Mouse (Mus musculus) stomach, embryonic 16.5 days (tissue): ENCODE measurements around the gene Fut2. TPM values are rescaled to one million over a fixed set of nuclear protein-coding genes. Genes with fewer than 3 reads are reported as not detected.

Experiments
- ATAC-seq: fragments of 200-750 bp; cut with Nextera tagmentation; 2 replicates; pipeline ENCODE4 v1.8.0; 2017; ENCODE audit warnings: moderate number of reproducible peaks, moderate TSS enrichment; ENCODE audit not compliant: insufficient read depth, low FRiP score
- H3K27ac ChIP-seq: fragments of 300-500 bp; sonication (generic); 2 replicates; pipeline ENCODE4 v1.5.1; 2014; ENCODE audit warnings: low read length
- H3K27me3 ChIP-seq: fragments of 300-500 bp; sonication (generic); 2 replicates; pipeline ENCODE4 v1.6.1; 2014; ENCODE audit warnings: low read length, control low read depth, mixed read lengths; ENCODE audit not compliant: control insufficient read depth, insufficient read depth
- H3K36me3 ChIP-seq: fragments of 300-500 bp; sonication (generic); 2 replicates; pipeline ENCODE4 v1.6.1; 2014; ENCODE audit warnings: low read length; ENCODE audit not compliant: control insufficient read depth, insufficient read depth
- H3K4me1 ChIP-seq: fragments of 300-500 bp; sonication (generic); 2 replicates; pipeline ENCODE4 v1.6.1; 2014; ENCODE audit warnings: low read length, control low read depth, mixed read lengths; ENCODE audit not compliant: control insufficient read depth, insufficient read depth
- H3K4me2 ChIP-seq: fragments of 300-500 bp; sonication (generic); 2 replicates; pipeline ENCODE4 v1.6.1; 2014; ENCODE audit warnings: low read depth, low read length, mixed read lengths
- H3K4me3 ChIP-seq: fragments of 300-500 bp; sonication (generic); replicated peaks from 2 replicates; pipeline ENCODE4 v1.5.1; 2014; ENCODE audit warnings: mild to moderate bottlenecking, low read length
- H3K9ac ChIP-seq: fragments of 300-500 bp; sonication (generic); 2 replicates; pipeline ENCODE4 v1.6.1; 2014; ENCODE audit warnings: low read length
- H3K9me3 ChIP-seq: fragments of 300-500 bp; sonication (generic); replicated peaks from 2 replicates; pipeline ENCODE4 v1.6.1; 2016; ENCODE audit warnings: low read length, control low read depth; ENCODE audit not compliant: control insufficient read depth
- WGBS: fragments of 180-500 bp; shearing (Covaris S2); extraction: QIAGEN DNeasy Blood & Tissue Kit; methylation state at CpG from one replicate; pipeline ENCODE4 v1.1.7; 2014; 5-methylcytosine and 5-hydroxymethylcytosine counted together
- polyA plus RNA-seq: library from polyadenylated mRNA; unstranded; fragments of >200 nt; fragmentation: Nextera tagmentation; extraction: Ambion mirVana; gene quantifications from 2 replicates; pipeline ENCODE4 v1.2.1, GENCODE M21; 2015

Gene Fut2
- polyA plus RNA-seq, 1 experiment from 2014 or later, result 13.8 TPM

DNA sequence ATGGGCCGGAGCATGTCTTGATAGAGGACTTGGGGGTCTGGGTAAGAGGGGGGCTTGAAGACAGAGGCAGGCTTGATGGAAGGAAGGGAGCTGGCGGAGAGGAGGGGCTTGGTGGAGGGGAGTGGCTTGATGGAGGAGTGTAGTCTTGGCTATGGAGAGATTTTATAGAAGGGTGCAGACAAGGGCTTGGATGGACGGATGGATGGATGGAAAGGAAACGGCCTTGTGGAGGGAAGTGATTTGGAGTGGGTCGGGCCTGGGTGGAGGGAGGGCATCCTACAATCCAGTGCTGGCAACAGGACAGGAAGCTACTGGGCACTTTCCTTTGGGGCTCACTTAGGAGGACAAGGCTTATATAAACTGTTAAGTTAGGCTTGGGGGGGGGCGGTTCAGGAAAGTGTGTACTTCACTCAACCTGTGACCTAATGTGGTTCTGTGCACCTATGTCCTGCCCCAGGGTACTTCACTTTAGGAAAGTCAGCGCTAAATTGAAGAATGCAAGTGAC, 39.6 kb downstream of the Fut2 start:
- Histone ChIP-seq H3K9ac (no peak overlapping the region), H3K4me1 (no peaks in the 10 kb centered on the region), H3K9me3 (no peaks in the 10 kb centered on the region), H3K36me3 (no peaks in the 10 kb centered on the region), H3K4me3 (no peak overlapping the region), H3K4me2 (no peak overlapping the region), H3K27ac (no peak overlapping the region), H3K27me3 (no peaks in the 10 kb centered on the region)
- ATAC-seq, result no peak
- WGBS, result 80% methylated on average over 7 of the region's 7 CpGs

DNA sequence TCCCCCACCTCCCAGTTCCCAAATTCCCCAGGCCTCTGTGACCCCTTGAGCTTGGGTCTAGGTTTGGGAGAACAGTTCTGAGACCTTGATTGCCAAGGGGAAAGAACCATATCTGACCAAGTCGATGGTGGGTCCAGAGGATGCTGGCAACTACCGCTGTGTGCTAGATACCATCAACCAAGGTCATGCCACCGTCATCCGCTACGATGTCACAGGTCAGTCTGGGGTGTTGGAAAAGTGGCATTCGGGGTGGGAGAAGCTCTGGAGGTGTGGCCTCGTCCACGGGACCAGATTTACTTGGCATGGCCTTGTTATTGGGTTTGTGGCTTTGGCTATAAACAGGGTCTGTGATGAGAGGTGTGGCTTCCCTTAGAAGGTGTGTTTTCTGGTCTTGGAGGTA, 40.7 kb downstream of the Fut2 start:
- no peaks in the 10 kb centered on the region for H3K27me3 ChIP-seq
- 83% methylated on average over 8 of the region's 8 CpGs for WGBS
- ATAC-seq, result no peak

DNA sequence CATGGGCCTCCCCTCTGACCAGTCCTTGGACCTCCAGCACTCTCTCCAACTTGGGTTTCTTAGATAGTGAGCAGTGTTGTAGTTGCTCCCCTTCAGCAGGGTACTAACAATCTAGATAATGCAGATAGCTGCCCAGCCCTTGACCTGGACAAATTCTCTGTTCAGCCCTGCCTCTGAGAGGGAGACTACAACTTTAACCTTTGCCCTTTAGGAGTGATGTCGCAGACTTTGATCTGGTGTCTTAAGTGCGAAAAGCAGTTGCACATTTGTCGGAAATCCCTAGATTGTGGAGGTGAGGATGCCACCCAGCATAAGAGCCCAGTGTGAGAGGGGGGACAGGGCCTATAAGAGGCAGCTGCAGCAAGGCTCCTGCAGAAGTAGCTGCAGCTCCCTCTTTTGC, 41.5 kb downstream of the Fut2 start:
- Histone ChIP-seq H3K27me3 (no peaks in the 10 kb centered on the region), H3K36me3 (no peaks in the 10 kb centered on the region), H3K27ac (no peak overlapping the region), H3K9ac (no peak overlapping the region), H3K9me3 (no peaks in the 10 kb centered on the region), H3K4me2 (no peak overlapping the region), H3K4me1 (no peaks in the 10 kb centered on the region), H3K4me3 (no peak overlapping the region)
- WGBS, result 74% methylated on average over 3 of the region's 3 CpGs
- ATAC-seq, result no peak

More for the DNA sequence above, 40.7 kb downstream of the Fut2 start:
- no peak overlapping the region for H3K9ac ChIP-seq
- no peaks in the 10 kb centered on the region for H3K36me3 ChIP-seq
- H3K27ac ChIP-seq, result no peak overlapping the region
- no peaks in the 10 kb centered on the region for H3K4me1 ChIP-seq
- H3K9me3 ChIP-seq, result no peaks in the 10 kb centered on the region
- H3K4me2 ChIP-seq, result no peak overlapping the region
- no peak overlapping the region for H3K4me3 ChIP-seq

DNA sequence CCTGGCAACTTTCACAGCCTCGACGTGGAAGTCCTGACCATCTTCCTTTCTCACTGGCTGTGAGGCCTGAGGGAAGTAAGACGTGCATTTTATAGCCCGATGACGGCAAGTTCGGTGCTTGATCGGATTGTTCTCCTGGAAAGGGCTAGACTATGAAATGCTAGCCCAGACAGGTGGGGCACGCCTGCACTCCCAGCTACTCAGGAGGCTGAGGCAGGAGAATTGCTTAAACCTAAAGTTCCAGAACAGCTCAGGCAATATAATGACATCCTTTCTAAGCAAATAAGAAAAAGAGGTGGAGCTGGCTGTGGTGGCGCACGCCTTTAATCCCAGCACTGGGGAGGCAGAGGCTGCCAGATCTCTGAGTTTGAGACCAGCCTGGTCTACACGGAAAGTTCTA, 42.7 kb downstream of the Fut2 start:
- no peak overlapping the region for H3K4me2 ChIP-seq
- WGBS, result 90% methylated on average over 11 of the region's 11 CpGs
- H3K36me3 ChIP-seq, result no peaks in the 10 kb centered on the region
- H3K4me1 ChIP-seq, result no peaks in the 10 kb centered on the region
- H3K4me3 ChIP-seq, result no peak overlapping the region
- H3K27ac ChIP-seq, result no peak overlapping the region
- H3K9me3 ChIP-seq, result no peaks in the 10 kb centered on the region
- no peaks in the 10 kb centered on the region for H3K27me3 ChIP-seq
- H3K9ac ChIP-seq, result no peak overlapping the region
- ATAC-seq, result no peak

DNA sequence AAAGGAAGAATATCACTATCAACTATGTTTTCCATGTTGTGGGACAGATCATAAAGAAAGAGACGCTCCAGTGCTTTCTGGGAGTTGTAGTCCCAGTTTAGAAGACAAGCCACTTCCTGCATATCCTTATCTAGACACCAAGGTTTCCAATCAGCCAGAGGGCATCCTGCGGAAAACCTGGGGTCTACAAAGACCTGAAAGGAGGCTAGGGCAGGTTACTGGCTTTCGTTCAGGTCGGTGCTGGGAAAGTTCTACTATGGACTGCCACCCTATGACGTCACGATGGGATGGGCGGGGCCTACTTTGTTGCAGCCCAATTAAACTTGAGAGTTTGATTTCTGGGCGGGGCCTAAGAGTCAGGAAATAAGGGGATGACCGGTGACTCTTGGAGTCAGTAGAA, 44.8 kb downstream of the Fut2 start, which contains the start of gene Izumo1:
Gene Izumo1 (plus strand): TSS at position 369 of the 400 bp plus-strand sequence.
- H3K4me2 ChIP-seq, result peak within 1 kb of the TSS; percentile 13; the same call in 1 of the 2 replicates
- ATAC-seq, result no peak
- no peak within 1 kb of the TSS for H3K9ac ChIP-seq
- H3K4me3 ChIP-seq, result no peak within 1 kb of the TSS
- H3K27ac ChIP-seq, result no peak within 1 kb of the TSS
- H3K9me3 ChIP-seq, result no peaks in the 10 kb centered on the region
- peaks cover 5% of the 10 kb centered on the region; the same call in 1 of the 2 replicates for H3K4me1 ChIP-seq
- 0 out of 2 replicates have a peak, but pooled peaks cover 3% of the 10 kb centered on the region for H3K27me3 ChIP-seq
- WGBS, result 31% methylated on average over 9 of the region's 9 CpGs
- H3K36me3 ChIP-seq, result no peaks in the 10 kb centered on the region

DNA sequence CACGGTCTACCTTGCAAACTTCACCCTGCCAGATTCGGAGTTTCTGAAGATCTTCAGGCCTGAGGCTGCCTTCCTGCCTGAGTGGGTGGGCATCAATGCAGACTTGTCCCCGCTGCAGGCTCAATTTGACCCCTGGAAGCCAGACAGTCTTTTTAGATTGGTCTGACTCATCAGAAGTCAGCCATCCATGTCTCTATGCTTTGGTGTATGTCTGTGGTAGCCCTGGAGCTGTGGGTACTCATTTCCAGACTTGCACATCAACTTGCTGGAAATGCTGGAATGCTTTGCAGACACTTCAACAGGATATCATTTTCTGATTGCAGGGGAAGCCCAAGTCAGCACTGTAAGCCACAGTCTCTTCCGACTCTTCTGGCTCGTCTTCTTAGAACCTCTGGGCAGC, 46.6 kb downstream of the Fut2 start:
- Histone ChIP-seq H3K27ac (no peak overlapping the region), H3K9ac (no peak overlapping the region), H3K4me3 (no peak overlapping the region), H3K4me1 (peaks cover 8% of the 10 kb centered on the region; the same call in 1 of the 2 replicates), H3K4me2 (no peak overlapping the region), H3K27me3 (0 out of 2 replicates have a peak, but pooled peaks cover 3% of the 10 kb centered on the region), H3K9me3 (no peaks in the 10 kb centered on the region), H3K36me3 (no peaks in the 10 kb centered on the region)
- WGBS, result 91% methylated on average over 5 of the region's 5 CpGs
- ATAC-seq, result no peak

DNA sequence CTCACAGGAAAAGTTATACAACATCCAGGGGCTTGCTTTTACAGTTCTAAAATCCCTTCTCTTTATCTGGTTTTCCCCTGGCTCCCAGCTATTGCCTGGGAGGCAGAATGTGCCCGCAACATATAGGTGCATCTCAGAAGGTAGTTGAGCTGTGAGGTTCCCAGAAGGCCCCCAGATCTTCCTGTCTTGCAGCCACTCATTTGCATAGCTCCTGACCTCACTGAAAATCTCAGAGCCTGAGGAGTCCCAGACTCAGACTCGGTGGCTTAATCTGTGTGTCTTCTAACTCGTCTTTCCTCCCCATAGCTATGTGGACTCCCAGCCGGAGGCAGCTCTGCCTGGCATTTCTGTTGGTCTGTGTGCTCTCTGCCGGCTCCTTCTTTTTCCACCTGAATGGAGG, 47.9 kb downstream of the Fut2 start:
- no peak for ATAC-seq
- Histone ChIP-seq H3K4me3 (no peak overlapping the region), H3K9ac (no peak overlapping the region), H3K27ac (no peak overlapping the region), H3K27me3 (0 out of 2 replicates have a peak, but pooled peaks cover 3% of the 10 kb centered on the region), H3K4me2 (no peak overlapping the region), H3K9me3 (no peaks in the 10 kb centered on the region), H3K4me1 (peaks cover 8% of the 10 kb centered on the region; the same call in 1 of the 2 replicates), H3K36me3 (no peaks in the 10 kb centered on the region)
- WGBS, result 81% methylated on average over 5 of the region's 5 CpGs

DNA sequence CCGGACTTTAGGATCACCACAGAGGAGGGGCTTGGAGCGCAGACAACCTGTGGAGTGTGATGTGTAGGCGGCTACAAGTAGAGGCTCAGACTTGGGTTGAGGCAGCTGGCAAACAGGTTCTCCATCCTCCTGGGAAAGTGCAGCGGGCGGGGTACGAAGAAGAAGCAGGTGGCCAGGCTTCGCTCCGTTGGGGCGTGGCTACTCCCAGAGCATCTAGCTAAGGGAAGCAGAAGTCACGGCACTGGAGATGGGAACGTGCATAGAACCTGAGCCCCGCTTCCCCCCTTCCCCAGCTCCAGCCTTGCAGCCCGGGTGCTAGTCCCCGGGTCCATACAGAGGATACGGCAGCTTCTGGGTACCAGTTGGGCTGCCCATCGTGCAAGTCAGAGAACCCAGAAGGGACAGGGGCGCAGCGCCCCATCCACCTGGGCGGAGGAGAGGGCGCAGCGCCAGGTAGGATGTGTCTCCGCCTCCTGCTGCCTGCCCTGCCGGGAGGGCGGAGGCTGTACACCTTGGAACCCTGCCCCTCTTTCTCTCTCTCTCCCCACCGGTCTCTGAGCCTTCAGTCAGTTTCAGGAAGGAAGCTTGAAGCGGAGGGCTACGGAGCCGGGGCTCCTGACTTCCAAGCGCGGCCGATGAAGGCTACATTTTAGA, 49.0 kb downstream of the Fut2 start, which contains the start of gene Fut1:
Gene Fut1 (plus strand): TSS at position 248 of the 654 bp plus-strand sequence.
- Histone ChIP-seq H3K27me3 (0 out of 2 replicates have a peak, but pooled peaks cover 3% of the 10 kb centered on the region), H3K4me3 (peak within 1 kb of the TSS; percentile 30), H3K27ac (peak within 1 kb of the TSS; percentile 43), H3K4me2 (peak within 1 kb of the TSS; percentile 52), H3K9ac (peak within 1 kb of the TSS; percentile 18; the same call in 1 of the 2 replicates), H3K36me3 (no peaks in the 10 kb centered on the region), H3K4me1 (peaks cover 8% of the 10 kb centered on the region; the same call in 1 of the 2 replicates), H3K9me3 (no peaks in the 10 kb centered on the region)
- peak; percentile 72 for ATAC-seq
- 6% methylated on average over 30 of the region's 31 CpGs for WGBS

DNA sequence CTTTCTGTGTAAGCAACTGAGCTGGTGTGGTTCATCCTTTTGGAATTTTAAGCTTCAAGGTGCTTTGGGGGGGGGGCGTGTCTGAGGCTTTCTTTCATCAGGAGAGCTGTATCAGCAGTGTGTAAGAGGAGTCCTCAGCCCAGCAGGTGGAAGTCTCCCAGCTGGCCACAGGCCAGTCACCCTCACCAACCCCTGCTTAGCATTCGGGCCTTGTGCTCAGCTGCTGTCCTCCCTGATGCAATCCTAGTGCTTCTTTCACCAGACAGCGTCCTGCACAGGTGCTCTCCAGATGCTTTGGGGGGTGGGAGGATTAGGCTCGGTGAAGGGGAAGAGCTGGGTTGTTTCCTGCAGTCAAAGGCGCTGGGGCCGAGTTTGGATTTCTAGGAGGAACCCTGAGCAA, 49.9 kb downstream of the Fut2 start:
- H3K4me3 ChIP-seq, result no peak overlapping the region
- 0 out of 2 replicates have a peak, but pooled peaks cover 3% of the 10 kb centered on the region for H3K27me3 ChIP-seq
- H3K27ac ChIP-seq, result peak overlapping the region; percentile 43
- H3K4me1 ChIP-seq, result peaks cover 8% of the 10 kb centered on the region; the same call in 1 of the 2 replicates
- 25% methylated on average over 6 of the region's 6 CpGs for WGBS
- H3K9ac ChIP-seq, result no peak overlapping the region
- no peaks in the 10 kb centered on the region for H3K9me3 ChIP-seq
- no peak overlapping the region for H3K4me2 ChIP-seq
- no peaks in the 10 kb centered on the region for H3K36me3 ChIP-seq
- 0 out of 2 replicates have a peak, but pooled peaks have one; percentile 3 for ATAC-seq
